Mouse (Mus musculus) kidney, postnatal 10 days (tissue): ENCODE data around the gene Rab11fip4.

Experiments used
- DNase-seq: peaks from one replicate; pipeline ENCODE4 v3.0.0; 2021; ENCODE audit warnings: mixed read lengths

Rab11fip4 gene

DNA sequence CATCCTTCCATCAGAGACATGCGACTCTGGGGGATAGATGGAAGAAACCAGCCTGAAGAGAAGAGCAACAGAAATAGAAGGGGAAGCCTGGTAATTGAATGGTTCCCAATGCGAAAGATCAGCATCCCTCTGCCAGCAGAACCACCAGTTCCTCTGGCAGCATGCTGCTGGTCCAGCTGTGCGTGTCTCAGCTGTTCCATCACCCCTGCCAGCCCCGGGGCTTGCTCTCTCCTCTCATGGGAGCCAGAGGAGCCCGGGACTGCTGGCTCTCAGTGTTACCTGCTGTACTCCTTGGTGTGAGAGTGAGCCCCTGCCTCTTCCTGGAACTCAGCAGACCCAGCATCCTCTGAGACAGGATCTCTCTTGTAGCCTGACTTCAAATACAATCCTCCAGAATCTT is 24.9 kb downstream of the Rab11fip4 start:
- no peak for DNase-seq

DNA sequence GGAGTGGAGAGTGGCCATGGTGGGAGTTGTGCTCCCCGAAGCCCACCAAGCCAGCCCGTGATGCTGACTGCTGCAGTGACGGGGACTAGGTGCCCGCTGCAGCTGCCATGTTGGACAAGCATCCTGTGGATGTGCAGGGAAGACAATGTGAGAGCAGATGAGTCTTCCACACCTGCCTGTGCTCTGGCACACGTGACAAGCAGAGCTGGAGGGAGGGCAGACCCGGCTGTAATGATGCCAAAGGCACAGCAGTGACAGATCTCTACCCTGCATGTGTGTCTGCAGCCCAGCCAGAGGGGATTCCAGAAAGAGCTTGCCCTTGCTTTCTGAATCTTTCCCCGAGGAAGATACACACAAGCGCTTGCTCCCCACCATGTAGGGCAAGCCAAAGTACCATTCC is 27.0 kb downstream of the Rab11fip4 start:
- no peak for DNase-seq

DNA sequence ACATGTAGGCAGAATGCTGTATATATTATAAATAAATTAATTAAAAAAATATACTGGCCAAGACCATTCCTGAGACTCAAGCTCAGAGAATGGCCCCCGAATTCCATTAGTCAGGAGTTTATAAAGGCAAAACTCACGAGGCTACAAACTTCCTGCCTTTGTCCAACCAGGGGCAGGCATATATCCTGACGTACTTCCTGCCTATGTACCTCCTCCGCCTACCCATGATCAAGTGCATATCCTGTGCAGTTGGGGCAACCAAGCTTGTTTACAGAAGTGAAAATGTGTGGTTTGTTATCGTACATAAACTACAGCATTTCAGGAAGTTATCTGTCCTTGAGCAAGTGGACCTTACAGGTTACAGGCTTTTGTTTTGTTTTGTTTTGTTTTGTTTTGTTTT is 32.0 kb downstream of the Rab11fip4 start:
- DNase-seq: no peak

DNA sequence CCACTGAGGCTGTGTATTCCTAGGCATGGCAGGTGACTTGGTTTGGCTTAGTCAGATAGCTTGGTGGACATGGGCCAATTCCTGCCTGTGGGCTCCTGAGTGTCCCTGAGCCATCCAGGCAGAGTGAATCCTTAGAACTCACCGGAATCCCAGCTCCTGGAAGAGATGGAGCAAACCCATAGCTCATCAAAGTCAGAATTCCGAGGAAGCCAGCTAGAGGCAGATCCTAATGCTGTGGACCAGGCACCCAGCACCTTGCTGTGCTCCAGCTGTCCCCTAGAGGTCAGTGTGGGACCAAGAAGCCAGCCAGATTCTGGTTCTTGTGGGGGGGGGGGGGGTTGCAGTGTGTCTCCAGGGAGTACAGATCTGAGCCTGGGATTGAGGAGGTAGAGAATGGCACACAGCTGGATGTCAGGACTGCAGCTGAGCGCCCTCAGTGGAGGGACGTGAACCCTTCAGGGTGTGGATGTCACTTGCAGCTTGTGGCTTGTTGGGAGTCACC is 33.8 kb downstream of the Rab11fip4 start:
- peak; percentile 83 for DNase-seq

DNA sequence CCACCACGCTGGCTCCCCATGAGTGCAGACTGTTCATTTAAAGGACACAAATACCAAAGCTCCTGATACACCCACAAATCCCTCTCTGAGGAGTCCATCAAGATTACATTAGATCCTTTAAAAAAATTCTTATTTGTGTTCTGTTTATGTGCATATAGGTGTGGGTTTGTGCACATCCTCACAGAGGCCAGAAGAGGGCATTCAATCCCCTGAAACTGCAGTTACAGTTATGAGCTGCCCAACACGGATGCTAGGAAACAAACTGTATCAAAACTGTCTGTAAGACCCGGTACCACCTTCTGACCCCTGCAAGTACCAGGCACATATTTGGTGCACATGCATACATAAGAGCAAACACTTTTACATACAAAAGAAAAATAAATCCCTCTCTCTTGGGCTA is 37.7 kb downstream of the Rab11fip4 start:
- DNase-seq: no peak

DNA sequence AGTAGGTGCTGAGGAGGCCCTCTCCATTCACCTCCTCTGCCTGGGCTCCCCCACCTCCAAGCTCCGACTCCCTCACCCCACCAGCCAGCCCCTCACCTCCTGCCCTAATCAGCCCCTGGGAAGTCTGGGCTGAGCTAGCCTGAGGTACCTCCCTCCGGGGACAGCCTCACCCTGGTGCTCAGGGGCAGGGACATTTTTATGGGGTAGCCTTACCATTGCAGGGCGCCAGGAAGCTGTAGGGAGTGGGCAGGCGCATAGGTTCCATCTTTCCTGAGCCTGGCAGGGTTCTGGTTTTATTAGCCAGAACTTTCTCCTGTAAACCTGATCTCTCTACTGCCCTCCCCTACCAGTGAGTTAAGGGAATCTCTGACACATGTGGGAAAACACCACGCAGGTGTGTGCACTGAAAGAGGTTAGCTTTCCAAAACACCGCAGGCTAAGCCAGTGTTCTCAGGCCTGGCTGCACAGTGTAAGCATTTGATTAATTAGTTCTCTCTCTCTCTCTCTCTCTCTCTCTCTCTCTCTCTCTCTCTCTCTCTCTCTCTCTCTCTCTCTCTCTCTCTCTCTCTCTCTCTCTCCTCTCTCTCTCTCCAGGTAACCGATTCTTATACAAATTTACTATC is 38.9 kb downstream of the Rab11fip4 start:
- DNase-seq: no peak

DNA sequence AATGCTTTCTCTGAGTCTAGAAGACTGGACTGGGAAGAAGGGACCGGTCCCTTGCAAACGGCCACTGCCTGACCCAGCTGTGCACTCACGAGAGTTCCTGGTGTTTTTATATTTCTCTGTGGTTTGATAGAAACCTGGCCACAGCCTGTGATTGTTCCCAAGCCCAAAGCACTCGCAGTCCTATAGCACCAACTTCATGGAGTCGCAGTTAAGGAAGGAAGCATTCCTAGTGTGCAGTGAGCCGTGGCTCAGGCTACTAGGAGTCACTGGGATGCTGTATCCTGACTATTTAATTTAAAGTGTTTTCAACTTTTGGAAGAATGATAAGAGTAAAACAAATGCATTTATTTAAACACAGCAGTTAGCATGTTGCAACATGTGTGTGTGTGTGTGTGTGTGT is 39.5 kb downstream of the Rab11fip4 start:
- peak; percentile 37 for DNase-seq

DNA sequence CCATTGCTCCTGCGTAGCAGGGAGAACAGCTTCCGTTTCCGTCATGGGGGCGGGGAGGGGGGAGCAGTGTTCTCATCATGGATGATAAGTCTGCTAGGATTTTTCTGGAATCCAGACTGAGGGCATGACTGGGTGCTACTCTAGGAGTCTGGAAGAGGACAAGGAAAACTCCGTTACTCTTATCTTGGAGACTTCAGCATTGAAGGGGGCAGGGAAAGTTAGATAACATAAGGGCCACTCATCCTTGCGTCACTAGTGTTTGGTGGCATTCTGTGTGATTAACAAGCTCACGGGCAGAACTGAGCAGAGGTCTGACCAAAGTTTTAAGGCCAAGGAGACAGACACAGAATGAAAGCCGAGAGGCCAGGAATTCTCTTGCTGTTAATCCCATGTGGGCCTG is 42.4 kb downstream of the Rab11fip4 start:
- DNase-seq: no peak

DNA sequence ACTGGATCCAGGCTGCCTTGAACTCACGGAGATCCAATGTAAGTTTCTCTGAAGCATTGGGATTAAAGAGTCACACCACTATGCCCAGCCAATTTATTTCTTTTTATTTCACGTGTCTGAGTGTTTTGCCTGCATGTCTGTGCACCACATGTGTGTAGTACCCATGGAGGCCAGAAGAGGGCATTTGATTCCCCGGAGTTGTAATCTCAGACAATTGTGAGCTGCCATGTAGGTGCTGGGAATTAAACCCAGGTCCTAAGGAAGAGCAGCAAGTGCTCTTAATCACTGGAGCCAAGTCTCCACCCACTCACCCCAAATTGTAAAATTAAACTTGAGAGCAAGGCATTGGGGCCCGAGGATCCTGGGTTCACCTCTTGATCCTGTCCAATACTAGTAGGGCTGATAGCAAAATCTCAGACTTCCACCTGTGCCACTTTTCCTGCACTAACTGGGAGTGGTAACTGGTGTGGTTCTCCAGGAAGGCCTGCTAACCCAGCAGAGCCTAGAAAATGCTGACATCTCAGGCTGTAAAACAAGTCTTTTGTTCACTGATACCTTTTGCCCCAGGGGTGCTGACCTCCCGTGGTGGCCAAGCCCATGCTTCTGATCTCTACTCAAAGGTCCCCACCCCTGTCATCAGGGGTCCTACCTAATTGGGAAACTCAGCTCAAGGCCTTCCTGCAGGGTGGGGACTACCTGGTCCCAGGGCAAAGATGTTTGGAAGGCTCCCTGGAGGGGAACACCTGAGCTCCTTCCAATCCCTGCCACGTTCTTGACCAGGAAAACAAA is 44.8 kb downstream of the Rab11fip4 start:
- DNase-seq: no peak

DNA sequence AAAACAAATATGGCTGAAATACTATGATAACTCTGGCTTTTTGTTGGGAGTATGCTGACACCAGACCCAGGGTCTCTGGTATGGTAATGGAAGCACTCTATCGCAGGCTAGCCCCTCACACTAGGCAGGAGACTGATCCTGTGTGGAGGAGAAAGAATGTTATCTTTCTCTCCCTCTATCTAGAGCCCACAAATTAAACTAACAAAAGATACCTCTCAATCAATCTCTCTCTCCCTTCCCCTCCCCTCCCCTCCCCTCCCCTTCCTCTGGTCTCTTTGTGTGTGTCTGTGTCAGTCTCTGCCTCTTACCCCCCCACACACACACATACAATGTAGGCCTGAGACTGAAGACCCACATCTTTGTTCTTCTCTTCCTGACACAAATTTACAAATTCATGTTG is 45.5 kb downstream of the Rab11fip4 start:
- DNase-seq: no peak

DNA sequence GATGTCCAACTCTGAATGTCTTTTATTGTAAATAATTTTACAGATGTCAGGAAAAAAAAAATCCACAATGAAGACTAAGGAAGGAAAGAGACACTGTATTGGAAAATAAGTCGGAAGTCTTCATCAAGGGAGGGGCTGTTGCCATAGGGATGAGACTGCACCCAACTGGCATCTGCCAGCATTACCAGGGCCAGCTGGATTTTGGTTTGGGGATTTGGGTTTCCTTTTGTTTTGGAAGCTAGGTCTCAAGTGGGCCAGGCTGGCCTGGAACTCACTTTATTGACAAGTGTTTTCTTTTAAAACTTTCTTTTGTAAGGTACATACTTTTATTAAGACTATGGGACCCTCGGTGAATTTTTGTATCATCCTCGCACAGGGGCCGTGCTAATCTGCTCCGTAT is 47.7 kb downstream of the Rab11fip4 start:
- no peak for DNase-seq

DNA sequence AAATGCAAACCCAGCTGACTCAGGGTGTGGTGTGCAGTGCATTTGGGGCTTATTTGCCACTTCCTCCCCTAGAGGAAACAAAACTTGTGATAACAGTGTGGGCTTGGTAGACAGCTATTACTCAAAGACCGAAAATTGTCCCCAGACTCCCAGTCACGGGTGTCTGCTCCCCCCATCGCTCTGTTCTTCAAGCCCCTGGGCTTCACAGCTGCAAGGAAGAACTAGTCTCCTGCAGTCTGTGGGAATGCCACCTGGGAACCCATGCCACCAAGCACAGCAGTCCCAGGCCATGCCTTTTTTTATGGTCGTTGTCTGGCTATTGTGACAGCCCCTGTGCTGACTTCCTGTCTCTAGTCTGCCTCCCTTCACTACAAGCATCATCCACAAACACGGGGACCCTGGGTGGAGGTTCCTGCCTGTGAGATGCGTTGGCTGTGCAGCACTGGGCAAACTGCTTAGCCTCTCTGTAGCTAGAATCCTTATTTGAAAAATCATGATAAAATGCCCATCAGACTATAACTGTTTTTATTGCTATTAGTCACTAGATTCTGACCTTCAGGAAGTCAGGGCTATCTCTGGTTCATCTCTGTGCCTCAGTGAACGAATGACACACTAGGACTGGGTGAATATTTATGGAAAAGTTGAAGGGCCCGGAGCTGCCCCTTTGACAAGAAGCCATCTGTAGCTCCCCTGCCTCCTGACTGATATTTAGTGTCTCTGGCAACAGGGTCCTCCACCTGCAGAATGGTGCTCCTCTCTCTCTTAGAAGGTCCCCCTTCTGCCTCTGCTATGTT is 50.1 kb downstream of the Rab11fip4 start:
- DNase-seq: no peak

DNA sequence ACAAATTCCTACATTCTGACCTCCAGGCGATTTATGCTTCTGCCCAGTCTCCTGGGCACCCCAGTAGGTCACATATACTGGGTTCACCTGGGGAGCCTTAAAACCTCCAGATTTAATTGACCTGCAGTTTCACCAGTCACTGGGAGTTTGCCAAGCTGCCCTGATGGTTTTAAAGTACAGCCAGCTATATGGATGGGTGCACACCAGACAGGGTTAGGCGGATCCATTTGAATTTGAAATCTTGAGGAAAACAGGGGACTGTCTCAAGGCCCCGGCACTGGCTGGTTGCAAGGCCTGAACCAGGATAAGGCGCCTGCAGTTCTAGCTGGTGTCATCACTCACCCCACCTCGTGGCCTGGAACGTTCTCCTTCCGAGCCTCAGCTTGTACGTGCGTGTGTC is 52.7 kb downstream of the Rab11fip4 start:
- peak; percentile 85 for DNase-seq

DNA sequence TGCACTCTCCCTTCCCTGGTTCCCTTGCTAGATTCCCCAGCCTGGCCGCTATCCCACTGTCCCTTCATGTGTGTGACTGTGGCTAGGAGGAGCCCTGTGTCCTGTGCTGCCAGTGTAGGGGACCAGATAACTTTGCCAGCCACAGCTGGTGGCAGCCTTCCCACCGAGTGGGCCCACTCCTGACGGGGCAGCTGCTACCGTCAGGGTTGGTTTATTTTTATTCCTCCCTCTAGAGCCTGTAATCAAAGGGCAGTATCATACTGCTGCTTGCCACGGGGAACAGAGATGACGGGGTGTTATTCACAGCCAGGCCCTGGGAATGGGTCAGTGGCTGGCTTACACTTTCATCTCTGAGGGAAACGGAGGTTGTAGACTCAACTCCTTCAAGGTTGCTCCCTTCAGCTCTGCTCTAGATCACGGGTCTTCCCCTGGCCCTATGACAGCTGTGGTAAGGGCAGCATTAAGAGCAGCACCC is 53.7 kb downstream of the Rab11fip4 start:
- DNase-seq: peak; percentile 44

DNA sequence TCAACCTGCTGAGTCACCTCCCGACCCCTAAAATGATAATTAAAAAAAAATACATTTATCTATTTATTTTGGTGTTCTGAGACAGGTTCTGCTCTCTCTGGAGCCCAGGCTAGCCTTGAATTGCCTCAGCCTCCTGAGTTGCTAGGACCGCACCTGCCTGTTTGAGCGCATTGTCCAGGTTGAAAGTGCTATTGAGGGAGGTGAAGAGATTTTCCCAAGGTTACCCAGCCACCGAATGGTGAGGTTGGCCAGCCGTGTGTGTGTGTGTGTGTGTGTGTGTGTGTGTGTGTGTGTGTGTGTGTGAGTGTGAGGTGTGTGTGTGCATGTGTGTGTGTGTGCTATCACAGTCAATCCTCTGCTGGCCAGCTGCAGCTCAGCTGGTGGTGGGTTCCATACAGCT is 55.0 kb downstream of the Rab11fip4 start:
- no peak for DNase-seq

DNA sequence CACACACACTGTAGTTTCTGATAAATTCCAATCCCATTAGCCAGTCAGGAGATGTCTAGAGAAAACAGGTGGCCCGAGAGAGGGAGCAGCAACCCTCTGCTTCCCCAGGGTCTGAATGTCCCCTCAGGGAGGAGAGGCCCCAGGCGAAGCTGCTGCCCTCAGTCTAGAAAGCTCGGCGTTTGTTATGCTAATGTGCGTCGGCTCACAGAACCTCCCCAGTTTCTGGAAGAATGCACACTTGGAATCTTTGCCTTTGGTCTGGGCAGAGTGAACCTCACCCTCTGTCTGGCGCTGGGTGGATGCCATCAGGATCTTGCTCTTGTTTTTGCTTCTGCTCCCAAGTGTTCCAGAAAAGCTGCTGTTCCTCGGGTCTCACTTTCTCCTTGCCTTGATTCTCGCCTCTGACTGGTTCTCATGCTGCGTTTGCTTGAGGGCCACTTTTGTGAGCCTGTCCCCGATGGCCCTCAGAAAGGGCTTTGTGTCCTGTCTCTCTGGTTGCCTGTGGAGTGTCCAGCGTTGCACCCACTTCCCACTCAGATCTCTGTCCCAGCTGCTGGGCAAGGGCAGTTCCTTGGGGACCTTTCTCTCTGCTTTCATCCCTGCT is 55.6 kb downstream of the Rab11fip4 start:
- DNase-seq: peak; percentile 74

DNA sequence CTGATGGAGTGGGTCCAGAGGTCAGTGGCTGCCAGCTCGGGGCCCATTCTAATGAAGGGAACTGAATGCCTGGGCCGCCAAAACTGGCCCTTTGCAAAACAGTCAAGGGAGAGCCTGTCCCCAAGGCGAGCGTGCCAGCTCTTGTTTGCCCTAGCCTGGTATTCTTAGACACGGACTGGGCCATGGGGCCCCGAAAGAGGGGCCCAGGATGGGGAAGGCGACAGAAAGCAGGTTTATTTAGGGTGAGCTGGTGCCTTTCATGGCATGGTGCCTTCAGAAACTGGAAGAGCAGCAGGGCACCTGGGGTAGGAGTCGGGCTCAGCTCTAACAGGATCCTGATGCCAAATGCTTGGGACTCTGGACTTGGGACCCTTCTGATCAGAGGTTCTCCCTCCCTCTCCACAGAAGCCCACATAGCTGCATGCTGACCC is 56.1 kb downstream of the Rab11fip4 start:
- DNase-seq: peak; percentile 67

DNA sequence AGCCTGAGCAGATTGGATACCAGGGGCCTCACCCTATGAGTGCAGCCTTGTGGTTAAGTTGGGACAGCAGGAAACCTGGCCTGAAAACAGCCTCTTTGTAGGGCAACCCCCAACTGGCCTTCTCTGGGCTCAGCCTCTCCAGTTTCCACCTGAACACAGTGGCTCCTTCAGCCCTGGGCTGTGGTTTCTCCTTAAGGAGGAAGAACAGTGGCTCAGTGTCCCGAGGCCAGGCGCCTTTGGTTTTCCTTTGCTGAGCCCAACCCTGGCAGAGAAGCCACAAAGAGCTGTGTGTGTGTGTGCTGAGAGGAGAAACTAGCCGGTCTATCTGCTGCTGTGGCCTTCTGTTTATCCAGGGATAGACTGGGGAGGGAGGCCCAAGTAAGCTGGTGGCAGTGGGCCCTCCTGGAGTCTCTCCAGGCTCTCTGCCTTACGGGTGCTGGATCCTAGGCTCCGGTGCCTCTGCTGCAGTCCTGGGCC is 59.4 kb downstream of the Rab11fip4 start:
- DNase-seq: no peak

DNA sequence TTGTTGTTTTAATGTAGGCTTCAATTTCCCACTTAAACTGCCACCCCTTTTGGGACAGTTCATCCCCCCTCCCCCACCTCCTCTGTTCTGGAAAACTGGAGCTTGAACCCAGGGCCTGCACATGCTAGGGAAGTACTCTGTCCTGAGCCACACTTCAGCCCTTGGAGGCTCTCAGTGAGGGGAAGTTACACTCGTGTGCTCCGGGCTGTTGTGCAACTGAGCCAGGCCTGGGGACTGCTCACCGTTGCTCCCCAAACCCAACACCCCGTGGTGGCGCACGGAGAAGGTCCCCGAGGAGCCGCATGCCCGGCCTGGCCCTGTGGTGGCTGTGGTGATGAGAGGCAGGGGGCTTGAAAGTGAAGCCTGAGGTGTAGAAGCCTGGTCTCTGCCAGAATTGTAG is 61.2 kb downstream of the Rab11fip4 start:
- no peak for DNase-seq

DNA sequence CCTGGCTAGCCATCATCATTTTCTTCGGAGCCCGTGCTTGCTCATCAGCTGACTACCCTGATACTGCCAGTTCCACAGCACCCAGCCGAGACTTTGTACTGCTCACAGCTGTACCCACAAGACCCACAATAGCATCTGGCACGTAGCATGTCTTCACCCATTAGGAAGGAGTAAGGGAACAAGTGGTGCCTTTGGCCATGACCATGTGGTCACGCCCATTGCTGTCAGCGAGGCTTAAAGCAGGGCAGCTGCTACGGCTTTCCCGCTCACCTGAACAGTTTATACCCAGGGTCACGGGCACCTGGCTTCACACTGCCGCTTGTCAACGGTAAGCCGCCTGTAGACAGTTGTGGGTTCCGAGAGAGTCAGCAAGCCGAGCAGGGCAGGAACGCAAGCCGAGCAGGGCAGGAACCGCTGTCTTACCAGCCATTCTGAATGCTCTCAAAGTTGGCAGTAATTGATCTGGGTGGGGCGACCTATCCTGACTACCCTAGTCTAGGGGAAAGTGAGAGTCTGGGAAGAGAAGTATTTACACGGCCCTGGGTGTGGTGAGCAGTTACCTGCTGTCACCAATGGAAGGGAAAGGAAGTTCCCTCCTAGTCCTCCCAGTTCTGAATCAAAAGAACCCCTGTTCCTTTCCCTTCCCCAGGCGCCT is 62.0 kb downstream of the Rab11fip4 start:
- DNase-seq: no peak

DNA sequence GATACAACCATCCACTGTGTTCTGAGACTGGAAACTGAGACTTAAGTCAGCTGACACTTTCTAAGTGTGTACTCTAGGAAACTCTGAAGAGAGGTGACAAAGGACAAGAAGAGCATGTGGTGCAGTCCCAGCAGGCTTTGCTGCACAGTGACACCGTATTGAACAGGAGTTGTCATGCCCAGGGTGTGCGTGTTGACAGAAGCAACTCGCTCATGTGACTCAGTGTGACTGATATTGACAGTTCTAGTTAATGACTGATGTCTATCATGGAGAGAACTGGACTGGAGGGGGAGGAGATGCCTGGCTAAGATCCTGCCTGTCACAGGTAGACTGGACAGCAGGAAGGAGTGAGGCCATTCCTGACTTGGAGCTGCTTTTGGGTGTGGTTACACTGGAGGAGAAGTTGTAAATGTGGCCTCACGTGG is 63.4 kb downstream of the Rab11fip4 start:
- no peak for DNase-seq

DNA sequence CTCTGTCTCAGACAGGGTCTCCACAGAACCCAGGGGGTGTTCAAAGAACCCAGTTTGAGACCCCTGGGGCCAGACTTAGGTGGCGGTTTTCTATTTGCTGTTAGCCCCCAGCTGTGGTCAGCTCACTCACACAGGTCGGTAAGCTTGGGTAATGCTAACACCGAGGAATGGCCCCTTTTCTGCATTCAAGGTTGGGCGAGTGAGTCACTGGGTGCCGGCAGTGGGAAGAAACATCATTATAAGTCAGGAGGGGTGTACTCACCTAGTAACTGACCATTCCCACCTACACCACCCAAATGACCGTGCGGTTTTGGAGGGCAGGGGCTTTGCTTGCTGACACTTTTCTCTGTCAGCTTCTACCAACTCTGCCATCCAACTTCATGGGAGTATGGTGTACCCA is 64.6 kb downstream of the Rab11fip4 start:
- no peak for DNase-seq
